Mouse (Mus musculus): ENCODE results near the gene Inpp5a.

The Inpp5a gene

DNA sequence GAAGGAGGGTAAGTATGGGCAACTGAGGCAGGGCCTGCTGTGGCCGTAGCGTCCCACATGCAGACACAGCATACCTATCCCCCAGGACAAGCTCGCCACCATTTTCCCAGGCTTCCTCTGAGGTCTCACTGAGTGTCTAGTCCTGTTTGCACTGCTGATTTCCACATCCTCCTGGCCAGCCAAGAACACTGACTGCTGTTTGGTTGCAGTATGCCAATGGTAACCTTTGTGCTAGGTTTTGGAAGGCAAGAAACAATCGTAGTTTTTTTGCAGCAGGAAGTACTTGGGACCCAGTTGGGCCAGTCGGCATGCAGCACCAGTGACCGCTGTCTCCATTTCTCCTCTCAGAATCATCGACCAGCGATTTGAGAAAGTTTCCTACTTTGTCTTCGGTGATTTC lies 148.9 kb downstream of the Inpp5a start:
- no peak for DNase-seq (ENCODE audit: low spot score)

DNA sequence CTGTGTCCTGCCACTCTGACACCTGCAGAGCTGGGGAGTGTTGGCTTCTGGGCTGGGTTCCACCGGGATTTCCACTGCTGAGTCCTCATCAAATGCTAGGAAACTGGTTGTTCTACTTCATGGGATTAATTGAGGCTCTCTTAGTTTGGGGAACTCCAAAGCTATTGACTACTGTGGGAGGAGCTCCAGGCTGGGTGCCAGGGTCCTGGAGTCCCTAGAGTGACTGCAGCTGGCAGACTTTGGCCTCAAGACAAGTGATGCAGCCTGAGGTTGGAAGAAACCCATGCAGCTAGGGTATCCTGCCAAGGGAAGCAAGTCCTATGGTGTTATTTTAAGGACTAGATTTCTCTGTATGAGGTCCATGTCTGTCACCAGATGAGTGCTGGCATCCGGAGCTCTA lies 149.6 kb downstream of the Inpp5a start:
- DNase-seq (ENCODE audit: low spot score), result no peak

DNA sequence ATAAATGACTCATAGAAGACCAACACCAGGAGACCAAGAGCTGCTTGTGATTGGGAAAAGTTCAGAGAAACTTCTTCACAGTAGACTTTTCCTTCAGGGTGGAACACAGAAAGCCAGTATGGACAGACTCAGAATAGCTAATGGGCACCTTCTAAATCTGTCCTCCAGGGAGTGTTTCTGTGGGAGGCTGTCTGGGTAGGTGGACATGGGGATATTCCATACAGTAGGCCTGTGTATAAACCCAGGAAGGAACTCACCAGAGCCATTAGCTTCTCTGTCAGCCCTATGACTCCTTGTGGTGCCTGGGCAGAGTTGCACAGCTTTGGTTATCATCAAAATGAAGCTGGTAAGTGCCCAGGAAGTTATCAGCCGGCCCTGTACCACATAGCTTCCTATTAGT lies 151.7 kb downstream of the Inpp5a start:
- DNase-seq (ENCODE audit: low spot score), result no peak

DNA sequence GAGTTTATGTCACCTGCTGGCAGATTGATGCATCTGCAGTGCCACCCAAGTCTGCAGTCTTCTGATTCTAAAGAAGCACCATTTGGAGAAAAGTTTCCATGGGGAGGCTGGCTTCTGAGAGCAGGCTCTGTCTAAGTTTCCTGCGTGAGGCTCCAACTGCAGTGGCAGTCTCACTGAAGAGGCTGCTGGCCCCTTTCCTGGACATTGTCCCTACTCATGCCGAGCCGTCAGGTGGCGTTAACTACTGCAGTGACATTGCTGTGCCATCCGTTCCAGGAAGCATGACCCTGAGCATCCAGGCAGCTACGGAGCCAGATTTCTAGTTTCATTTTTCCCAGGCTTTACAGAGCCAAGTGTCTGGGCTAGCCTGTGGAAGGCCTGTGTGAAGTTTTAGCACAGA lies 152.5 kb downstream of the Inpp5a start:
- no peak for DNase-seq (ENCODE audit: low spot score)

DNA sequence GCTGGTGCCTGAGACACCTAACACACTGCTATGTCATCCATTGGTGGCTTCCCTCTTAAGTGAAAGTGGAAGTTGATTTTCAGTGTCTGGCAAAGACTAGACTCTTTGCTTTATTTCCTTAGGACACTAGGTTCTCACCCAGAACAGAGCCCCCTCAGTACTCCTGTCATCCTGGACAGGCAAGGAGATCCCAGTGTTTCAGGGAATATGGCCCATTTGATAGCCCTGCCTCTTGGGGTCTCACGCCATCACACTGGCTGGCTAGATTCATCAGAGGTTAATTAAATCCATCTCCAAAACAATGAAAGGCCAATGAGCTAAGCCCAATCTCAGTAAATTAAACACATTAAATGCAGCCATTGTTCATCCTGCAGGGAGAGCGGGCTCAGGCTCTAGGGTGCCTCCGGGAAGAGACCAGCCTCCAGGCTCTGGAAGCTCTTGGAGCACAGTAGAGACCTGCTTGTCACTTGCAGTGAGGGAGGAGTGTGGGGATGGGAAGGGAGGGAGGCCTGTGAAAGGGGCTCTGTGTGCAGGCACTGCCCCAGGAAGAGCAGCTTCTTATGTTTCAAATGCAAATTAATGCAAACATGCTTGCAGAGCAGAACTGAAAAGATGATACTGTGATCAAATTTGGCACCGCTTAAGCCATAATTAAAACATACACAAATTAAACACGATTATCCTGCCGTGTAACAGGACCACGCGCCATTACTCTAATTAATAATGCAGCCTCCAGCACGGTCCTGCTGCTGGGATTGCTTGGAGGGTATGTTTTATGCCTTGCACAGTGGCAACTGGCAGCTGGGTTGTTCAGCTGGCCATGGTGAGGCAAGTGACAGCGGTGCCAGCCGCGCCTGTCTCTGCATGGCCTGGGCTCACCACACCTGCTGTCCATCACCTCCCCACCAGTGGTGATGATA lies 156.1 kb downstream of the Inpp5a start:
- DNase-seq (ENCODE audit: low spot score), result no peak

DNA sequence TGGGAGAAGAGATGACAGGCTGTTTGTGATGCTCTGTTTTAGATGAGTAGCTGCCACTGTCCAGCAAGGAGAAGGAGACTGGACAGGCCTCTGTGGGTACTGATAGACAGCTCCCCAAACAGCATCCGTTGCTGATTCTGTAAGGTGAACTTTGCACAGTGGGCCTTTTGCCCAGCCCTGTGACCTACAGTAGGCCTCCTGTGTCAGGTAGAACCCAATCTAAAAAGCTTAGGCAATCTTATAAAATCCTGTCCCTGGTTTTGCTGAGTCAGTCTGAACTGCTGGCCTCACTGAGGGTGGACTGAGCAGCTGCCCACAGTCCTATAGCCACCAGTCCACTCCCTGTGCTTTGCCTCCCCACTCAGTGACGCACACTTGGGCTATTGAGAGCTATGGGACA lies 158.4 kb downstream of the Inpp5a start:
- DNase-seq (ENCODE audit: low spot score), result no peak

DNA sequence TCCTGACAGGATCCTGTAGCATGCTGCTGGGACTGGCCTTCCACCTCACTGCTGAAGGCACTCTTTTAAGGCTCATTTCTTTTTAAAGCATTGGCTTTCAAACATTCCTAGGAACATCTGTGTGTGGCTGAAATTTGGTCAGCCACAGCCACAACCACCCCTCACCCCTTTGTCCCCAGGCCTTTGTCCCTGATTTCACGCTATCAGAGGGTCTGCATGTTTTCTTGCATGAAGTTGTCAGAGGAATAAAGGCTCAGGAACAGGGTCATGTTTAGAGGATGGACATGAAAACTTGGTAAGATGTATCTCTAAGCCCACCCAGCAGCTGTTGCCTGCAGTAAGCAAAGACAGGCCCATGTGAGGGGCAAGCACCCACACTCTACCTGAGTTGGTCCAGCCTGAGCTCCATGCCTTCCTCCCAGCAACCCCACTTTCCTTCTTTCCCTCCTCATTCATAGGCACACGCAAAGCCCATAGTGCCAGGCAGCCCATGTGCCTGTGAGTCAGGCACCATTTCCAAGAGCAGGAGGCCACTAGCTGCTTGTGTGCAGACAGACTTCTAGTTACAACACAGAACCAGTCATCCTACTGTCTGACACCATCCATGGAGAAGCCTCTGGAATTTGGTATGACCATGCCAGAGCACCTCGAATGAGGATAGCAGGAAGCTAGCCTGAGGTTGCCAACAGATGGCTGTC lies 161.3 kb downstream of the Inpp5a start:
- DNase-seq (ENCODE audit: low spot score), result no peak

DNA sequence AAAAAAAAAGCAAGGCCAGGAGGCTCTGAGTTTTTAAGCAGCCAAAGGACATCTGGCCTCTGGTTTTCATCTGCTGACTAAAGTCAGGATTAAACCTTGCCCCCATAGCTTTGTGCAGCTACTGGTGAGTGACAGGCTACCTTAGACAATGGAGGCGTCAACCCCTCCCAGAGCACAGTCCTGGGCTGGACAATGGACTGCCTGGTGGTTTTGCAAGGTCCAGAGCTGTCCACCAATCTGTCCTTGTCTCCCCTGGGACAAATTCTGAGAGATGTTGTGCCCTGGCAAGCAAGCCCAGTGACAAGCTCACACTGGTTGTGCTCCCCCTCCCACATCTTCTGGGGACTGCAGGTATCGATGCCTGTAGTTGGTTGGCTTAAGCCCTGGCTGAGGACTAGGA lies 162.6 kb downstream of the Inpp5a start:
- no peak for DNase-seq (ENCODE audit: low spot score)

DNA sequence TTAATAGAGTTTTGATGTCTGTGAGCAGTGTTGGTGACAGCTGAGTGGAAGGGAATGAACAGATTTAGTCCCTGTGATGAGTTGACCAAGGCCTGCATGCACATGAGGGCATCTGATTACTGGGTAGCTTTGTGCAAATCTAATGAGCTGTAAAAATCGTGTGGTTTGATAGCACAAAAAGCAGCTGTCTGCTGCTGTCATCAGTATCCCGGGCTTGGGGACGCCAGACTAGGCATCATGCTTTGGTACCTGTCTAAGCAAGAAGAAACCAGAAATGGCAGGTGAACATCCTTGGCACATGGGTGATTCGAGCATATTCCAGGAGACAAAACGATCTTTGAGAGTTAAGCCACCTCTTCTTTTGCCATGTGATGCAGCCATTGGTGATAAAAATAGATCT lies 167.4 kb downstream of the Inpp5a start:
- no peak for DNase-seq (ENCODE audit: low spot score)

DNA sequence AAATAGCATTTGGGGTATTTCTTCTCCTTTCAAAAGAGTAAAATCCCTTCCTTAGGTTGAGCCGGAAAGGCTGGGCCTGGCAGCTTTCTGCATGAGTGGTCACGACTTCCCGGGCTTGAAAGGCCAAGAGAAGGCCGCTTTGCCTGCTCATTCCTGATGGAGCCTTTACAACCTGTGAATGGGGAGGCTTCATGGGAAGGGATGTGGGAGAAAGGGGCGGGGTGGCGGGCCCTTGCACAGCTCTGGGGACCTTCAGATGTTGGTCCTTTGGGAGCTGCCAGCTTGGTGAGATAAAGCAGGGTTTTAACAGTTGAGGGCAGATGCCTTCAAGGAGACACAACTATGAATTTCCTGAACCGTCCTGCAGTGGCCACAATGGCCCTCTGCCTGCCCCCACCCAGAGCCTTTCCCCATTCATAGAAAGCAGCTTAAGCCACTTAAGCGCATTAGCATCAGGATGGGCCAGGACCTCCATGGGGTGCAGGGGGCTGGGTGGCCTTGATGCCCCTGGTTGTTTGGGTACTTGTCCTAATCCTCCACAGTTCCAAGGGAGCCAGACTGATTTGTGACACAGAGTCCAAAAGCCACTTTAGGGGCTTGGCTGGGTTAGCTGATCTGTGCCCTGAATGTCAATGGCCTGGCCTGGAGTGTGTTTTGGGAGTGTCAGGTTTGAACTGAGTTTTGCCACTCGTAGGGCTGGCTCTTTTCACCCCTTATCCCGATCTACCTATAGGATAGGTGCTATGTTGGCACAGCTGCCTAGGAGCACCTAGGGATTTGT lies 168.0 kb downstream of the Inpp5a start:
- DNase-seq (ENCODE audit: low spot score), result no peak

DNA sequence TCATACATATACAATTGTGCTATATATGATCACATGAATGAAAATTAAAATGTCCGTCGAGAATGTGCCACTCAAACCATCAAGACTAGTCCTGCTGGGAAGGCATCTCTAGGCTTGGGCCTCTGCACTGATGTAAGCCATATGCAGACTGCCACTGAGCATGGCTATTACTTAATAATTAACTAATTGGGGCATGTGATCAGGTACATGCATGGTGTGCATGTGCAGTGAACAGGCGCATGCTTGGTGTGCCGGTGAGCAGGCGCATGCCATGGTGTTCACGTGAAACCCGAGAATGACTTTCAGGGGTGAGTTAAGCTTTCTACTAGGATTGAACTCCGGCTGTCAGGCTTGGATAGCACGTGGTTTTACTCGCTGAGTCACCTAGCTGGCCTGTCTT lies 170.8 kb downstream of the Inpp5a start:
- no peak for DNase-seq (ENCODE audit: low spot score)

DNA sequence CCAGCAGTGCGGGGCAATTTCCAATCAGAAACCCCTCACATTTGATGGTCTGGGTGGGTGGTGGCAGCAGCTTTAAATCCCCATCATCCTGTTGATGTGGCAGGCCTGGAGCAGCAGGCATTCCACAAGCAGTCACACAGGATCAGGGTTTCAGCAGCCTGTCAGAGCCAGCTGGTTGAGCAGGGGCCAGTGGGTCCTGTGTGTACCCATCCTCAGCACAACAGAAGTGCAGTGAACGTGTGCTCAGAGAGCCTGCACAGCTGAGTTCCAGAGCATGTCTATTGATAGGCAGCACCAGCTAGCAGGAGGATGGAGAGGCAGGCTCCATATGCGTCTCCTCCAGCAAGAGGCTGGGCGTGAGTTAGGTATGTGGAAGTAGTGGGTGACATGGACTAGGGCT lies 174.5 kb downstream of the Inpp5a start:
- no peak for DNase-seq (ENCODE audit: low spot score)

DNA sequence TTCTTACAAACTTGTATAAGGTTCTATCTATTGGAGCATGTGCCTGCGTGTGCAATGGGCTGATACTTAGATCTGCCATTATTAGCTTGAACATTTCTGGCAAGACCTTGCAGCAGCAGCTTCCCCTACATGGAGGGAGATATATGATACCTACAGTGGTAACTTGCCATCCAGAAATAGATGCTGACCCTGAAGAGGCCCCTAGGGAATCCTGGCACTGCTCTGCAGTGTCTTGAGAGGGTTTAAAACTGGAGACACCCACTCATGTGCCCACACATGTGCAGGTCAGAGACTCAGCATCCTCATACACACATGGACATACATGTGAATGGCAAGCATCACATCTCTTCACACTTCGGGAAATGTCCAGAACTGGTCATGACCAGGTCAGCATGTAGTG lies 175.3 kb downstream of the Inpp5a start:
- no peak for DNase-seq (ENCODE audit: low spot score)

DNA sequence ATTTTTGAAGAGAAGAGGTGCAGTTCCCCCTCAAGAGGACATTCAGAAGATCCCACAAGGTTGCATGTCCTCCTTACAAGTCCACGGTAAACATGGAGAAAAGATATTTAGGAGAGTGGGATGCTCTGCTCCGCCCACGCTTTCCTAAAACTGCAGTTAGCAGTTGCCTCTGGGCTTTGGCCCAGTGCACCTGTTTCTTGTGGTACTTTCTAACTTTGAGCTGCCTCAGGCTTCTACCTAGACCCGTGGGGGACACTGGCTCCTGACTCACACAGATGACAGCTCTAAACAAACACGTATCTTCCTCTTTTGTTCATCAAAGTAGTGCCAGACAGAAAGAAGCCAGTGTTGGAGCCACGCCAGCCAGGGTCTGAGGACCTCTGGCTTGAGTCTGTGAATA lies 177.1 kb downstream of the Inpp5a start:
- no peak for DNase-seq (ENCODE audit: low spot score)

DNA sequence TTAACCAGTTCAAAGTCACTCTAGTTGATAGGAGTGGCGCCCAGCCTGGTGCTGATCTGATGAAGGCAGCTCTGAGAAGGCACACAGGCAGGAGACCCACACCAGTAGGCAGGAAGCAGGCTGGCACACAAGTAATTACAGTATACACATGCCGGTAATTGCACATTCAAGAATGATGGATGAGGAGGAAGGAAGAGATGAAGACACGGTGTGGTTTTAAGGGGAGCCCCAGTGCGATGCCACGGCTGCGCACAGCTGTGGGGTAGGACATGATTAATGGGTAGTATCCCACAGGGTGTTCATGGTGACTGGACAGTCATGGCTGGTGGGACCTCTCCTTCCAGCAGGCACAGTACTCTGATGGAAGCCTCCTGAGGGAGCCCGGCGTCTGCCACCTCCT lies 177.6 kb downstream of the Inpp5a start:
- DNase-seq (ENCODE audit: low spot score), result no peak

DNA sequence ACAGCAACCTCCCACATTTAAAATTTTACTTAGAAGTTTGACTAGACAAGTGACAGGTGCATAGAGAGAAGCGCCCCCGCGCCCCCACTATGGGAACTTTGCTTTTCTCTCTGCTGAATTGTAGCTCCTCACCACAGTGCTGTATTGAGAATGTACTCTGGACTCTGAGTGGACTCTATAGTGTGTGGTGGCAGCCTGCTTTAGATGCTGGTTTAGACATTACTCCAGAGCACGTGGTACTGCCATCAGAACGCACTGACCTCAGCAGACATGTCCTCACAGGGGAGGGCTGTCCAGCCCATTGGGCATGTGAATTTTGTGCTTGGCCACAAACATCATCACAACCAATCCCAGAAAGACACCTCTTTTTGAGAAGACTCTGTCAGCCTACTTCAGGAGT lies 181.9 kb downstream of the Inpp5a start:
- DNase-seq (ENCODE audit: low spot score), result no peak

DNA sequence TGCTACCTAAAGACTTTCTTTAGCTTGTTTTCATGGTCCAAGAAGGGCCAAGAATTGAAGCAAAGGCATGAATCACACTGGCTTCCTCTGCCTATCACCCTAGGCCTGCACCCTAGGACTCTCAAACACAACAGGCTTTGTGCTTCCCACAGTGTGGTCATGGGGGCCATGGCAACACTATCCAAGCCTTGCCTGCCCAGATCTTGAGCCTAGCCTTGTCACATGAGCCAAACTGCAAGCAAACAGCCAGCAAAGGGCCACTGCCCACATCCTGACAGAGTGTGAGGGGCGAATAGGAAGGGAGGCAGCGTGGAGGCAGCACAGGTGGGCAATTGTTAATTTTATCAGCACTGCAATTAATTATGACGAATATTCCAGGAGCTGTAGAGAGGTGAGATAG lies 183.8 kb downstream of the Inpp5a start:
- no peak for DNase-seq (ENCODE audit: low spot score)

DNA sequence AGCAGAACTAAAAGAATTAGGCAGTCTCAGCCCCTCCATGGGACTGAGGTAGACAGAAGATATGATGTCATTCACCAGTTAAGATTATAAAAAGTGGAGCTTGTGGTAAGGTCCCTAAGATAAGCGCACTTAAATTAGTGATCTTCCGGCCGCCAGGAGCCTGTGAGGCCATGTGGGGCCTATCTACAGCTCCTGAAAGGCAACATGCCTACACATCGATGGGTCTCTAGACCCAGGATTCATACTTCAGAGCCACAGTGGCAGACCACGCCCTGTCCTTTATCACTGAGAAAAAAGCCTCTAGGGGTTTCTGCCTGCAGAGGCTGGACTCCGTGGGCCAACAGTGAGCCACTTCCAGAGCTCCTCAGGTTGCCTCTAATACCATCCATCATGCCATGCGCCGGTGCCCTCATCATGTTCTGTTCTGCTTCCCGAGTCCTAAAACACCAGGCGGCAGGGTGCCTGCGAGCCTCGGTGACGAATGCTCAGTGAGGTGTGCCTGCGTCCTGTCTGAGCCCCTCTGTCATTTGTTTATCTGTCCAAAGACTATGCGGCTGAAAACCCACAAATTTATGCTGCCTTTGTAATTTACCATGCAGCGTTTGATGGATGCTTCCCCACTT lies 187.3 kb downstream of the Inpp5a start:
- no peak for DNase-seq (ENCODE audit: low spot score)

DNA sequence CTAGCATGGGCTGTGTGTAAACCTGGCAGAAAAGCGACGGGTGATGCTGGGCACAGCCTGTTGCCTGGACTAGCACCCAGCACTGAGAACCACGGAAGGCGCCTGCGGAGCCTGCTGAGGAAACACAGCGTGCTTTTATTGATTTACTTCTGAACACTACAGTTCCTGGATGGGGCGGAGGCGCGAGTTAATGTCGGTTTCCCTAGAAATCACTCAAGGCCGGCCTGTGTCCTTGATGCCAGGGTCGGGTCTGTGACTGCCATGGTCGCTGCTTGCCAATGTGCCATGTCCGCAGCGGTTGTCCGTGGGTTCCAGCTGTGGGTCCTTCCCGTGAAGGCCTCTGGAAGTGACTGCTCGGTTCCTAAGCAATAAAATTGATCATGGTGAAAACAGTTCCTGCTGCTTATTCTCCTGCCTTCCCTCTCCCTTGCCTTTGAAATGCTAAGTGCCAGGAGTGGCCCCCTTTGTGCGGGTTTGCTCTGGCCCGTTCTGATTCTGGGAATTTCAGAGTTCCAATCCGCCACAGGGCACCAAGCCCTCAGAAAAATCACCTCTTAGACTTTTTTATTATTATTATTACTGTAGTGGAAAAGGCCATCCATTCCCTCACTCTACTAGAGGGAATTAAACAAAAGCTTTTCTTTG lies 190.5 kb downstream of the Inpp5a start:
- DNase-seq (ENCODE audit: low spot score), result no peak

DNA sequence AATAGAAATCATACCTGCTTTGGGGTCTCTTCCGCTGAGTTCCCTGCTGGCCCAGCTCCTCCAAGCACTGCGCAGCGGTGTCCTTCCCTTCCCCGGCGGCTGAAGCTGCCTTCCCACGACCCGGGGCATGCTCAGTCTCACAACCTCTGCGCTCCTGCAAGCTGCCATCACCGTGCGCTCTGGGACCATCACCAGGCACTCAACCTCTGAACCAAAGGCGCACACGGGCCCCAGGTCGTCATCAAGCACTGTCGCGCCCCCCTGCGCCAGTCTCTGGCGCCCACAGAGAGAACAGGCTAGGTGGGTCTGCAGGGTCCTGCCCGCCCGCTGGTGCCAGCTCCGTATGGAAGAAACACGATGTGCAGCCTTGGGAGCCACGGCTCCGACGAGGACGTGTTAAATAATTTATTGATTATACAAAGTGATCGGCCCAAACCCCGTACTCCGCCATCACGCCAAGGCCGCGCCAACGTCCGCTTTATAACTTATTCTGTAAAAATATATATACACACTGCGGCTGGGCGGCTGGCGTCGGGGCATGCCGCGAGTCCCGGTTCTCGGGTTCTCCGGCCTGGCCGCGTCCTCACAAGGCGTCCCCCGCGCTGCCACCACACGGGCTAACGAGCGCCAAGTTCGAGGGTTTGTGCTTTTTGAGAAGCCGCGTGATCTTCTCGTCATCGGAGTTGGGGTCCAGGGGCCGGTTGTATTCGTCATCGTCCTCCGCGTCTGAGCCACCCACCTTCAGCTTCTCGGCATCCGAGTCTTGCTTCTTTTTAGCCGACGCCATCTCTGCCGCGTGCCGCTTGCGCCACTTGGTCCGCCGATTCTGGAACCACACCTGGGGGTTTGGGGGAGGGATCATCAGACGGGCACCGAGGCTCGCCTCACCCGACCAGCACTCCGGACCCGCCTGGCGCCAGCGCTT lies 192.2 kb downstream of the Inpp5a start:
- DNase-seq (ENCODE audit: low spot score), result no peak

Data from yolk sac, embryonic 10.5 days (tissue).